Mouse (Mus musculus) layer of hippocampus, adult 11-12 months (tissue): ENCODE data around the gene Micu1.

Experiments used
- DNase-seq: peaks from one replicate; pipeline ENCODE4 v3.0.0; 2022; ENCODE audit warnings: low spot score

The Micu1 gene

GRCm38 (mm10) chr10:59884327-59885173, 182.3 kb downstream of the Micu1 start:
- no peak for DNase-seq

- no peak for DNase-seq
These were observed 183.2 kb downstream of the Micu1 start for GRCm38 (mm10) chr10:59885174-59886080.

- no peak for DNase-seq
These were observed 183.8 kb downstream of the Micu1 start for GRCm38 (mm10) chr10:59886081-59886466.

- DNase-seq: no peak
These were observed 185.2 kb downstream of the Micu1 start for GRCm38 (mm10) chr10:59887432-59887831.

DNA sequence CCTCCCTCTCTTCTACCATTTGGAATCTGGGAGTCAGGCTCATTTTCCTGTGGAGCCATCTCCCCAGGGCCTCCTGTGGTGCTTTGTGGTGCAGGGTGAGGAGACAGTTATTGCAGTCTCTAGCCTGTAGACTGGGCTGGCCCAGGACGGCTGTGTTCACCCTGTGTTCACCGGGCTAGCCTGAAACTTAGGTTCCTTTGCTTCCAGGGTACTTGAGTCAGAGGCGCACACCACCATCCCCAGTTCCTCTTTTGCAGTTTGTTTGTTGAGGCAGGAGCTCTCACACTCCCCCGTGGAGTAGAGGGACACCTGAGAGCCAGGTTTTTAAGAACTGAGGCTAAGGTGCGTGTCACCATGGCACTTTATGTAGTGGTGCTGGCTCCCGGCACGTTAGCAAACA, 187.1 kb downstream of the Micu1 start:
- DNase-seq: no peak

DNA sequence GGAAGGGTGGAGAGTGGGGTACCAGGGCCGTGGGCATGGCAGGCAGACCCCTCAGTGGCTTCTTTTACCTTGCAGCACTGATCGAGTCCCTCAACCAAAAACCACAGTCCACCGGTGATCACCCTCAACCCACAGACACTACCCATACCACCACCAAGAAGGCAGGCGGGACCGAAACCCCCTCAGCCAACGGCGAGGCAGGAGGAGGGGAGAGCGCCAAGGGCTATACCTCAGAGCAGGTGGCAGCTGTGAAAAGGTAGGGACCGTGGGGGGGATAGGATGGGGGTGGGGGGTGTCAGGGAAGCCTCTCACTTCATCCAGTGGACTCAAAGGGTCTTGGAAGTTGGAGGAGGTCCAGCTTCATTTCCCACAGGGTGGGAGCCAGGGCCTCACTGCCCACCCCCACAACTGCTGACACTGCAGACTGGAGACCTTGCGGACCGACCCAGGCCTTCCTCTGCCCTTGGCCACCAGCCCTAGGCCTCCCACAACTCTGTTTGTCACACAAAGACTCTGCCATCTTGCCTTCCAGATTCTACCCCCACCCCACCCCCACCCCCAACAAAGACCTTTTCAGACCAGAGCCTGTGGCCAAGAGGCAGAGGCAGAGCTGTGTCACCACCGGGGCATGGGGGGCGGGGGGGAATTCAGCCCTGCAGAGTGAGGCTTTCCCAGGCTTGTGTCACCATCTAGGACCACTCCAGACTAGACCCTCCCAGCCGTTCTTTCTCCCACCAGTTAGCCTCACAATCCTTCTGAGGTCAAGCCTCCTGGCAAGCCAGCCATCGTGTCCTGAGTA, 187.9 kb downstream of the Micu1 start:
- DNase-seq: no peak

DNA sequence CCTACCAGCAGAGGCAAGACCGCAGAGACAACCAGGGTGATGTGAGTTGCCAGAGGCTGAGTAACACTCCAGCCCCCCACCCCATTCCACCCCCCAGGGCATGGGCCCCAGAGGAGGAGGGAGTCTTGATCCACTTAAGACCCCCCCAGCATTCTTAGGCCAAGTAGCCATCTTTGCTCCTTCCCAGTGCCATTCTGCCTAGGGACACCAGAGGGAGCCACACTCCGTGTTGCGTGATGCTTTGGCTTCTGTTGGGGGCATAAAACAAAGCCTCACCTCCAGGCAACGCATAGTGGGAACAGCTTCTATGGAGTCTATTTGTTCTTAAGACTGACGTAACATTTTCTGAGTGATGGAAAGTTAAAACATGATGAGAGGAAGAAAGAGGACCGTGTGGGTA, 190.7 kb downstream of the Micu1 start:
- DNase-seq: peak; percentile 77

GRCm38 (mm10) chr10:59894251-59895160, 192.2 kb downstream of the Micu1 start:
- DNase-seq: peak; percentile 87

GRCm38 (mm10) chr10:59895460-59896186, 193.3 kb downstream of the Micu1 start:
- DNase-seq: no peak

- no peak for DNase-seq
These were observed 193.9 kb downstream of the Micu1 start for GRCm38 (mm10) chr10:59896211-59896610.

DNA sequence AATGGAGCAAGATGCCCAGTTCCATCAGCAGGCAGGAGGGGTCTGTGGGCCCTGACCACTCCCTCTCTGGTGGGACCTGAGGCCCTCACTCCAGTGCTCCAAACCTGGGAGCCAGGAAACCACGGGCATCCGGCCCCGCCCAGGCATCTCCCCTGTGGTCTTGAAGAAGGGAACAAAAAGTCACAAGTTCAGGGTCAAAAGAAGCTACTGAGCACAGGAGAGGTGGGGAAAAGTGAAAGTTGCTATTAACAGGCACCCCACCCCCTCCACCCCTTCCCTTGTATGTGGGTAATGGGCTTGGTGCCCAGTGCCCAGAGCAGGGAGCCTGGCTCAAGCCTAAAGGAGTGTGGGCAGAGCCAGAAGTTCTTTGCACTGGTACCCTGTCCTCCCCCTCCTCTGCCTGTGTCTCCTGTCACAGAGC, 194.6 kb downstream of the Micu1 start:
- DNase-seq: no peak

DNA sequence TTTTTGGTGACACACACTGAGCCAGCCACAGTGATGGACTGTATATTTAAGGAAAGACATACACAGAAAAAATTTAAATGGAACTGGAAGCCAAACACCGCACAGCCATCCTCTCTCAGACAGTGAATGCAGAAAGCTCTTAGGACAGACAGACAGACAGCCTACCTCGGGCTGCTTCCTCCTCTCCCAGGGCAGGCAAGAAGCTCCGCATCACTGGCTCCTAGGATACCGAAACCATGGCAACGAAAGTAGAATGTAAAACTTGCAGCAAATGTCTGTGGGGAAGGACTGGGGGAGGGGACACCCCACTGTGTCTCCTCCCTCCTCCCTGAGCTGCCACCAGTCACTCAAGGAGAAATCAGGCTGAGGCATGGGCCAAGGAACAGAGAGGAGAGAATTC, 195.2 kb downstream of the Micu1 start:
- DNase-seq: peak; percentile 83

DNA sequence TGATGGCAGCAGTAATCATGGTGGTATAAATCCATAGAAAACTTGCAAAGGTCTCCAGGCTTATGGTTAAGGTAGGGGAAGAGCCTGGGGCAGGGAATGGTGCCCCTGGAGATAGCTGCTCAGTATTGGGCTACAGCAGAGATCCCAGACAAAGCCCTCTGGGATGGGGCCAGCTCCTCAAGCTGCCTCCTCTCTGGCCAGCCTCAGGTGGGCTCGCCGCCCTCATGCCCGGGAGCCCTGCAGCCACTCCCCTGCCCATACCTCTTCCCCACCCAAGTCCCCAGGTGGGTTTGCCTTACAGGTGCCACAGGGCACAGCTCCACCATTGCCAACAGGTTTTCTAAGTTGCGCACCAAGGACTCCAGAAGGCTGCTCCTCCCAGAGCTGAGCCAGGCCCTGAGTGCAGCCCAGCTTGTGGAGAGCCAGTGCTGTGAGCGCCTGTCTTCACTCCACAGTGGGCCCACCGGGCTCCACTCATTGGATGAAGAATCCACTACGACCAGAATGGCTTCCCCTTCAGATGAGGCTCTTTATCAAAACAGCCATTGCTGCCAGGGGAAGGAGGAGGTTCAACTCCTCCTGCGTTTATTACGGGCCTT, 196.0 kb downstream of the Micu1 start:
- no peak for DNase-seq

DNA sequence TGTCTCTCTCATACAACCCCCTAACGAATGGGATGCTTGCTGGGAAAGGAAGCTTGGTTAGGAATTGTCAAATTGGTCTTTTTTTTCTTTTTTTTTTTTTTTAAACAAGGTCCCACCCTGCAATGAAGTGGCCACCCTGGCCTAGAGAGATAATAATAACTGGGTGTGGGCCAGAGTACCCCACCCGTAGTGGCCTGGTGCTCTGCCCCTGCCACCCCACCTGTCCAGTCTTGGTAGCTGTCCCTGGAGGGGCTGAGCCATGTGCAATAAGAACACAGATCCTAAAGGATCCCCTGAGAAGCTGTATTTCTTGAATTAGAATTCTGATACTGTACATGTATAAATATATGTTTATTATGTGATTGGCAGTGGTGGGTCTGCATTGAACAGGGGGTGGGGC, 196.7 kb downstream of the Micu1 start:
- no peak for DNase-seq

GRCm38 (mm10) chr10:59899341-59900173, 197.3 kb downstream of the Micu1 start:
- DNase-seq: peak; percentile 95

GRCm38 (mm10) chr10:59900174-59900435, 197.8 kb downstream of the Micu1 start:
- DNase-seq: no peak

DNA sequence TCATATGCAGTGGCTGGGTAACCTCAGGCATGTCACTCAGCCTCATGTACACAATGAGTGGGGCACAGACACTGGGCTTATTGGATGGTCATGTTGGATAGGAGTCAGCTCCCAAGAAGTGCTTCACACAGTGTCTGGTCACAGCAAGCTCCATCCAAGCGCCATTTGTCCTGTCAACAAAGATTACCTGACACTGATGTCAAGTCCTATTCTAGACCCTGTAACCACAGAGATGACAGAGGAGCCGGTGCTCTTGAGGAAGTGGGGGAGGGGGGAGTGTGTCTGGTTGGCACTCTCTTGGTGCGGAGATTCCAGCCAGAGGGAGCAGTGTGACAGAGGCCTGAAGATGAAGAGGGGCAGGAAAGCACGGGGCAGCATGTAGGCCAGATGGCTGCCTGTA, 198.7 kb downstream of the Micu1 start:
- DNase-seq: no peak

- DNase-seq: no peak
These were observed 199.2 kb downstream of the Micu1 start for GRCm38 (mm10) chr10:59901463-59901862.

- DNase-seq: no peak
These were observed 199.8 kb downstream of the Micu1 start for GRCm38 (mm10) chr10:59901986-59902605.
